Mouse (Mus musculus): Measurements from ENCODE around the gene Slc36a3. TPM values are rescaled to one million over a fixed set of nuclear protein-coding genes. Genes with fewer than 3 reads are reported as not detected.
"Not testable (repeated sequence)": the region's sequence is repeated elsewhere in the genome, so short reads cannot be mapped to it uniquely, and the experiment has no call there.

The Slc36a3 gene
- polyA plus RNA-seq, 1 experiment from 2014 or later: not detected

DNA sequence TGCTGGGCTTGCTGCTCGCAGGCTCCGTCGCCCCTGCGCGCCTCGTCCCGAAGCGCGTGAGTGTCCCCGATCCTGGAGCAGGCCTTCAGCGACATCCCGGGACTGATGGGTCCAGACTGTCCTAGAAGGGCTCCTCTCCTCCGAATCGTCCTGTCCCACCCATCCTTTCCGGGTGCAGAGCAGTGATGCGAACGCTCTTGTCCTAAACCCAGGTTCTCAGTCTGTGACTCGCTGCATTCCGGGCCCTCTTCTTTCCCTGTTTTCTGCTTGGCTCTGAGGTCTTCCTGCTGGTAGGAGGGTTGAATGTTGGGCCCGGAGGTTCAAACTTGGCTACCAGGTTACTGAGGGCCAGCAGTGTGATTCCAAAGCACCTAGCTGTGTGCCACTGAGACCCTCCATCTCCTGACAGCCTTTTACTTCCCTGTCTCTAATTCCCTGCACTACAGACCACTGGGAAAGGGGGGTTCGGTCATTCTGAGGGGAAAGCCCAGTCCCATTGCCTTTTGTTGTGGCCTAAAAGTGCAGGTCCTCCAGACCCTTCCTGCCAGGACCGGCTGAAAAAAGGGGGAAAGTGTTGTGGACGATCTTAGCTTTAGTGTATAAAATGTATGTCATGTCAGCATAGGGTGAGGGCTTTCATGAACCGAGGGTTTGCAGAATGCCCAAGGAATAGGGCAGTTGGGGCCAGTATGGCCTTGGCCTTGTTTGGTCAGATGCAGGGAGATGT, 53.2 kb downstream of the Slc36a3 start:
- Histone ChIP-seq H3K36me3 (ENCODE audit: control insufficient read depth, insufficient read depth, low read length) (no peaks in the 10 kb centered on the region), H3K4me2 (ENCODE audit: low read depth, severe bottlenecking) (peak overlapping the region; percentile 77), H3K9ac (ENCODE audit: low read length) (peak overlapping the region; percentile 56), H3K27me3 (ENCODE audit: control insufficient read depth, insufficient read depth, low read length) (no peaks in the 10 kb centered on the region), H3K27ac (replicated peaks; ENCODE audit: low read depth, low read length) (no peak overlapping the region), H3K9me3 (ENCODE audit: control insufficient read depth, low read length) (no peaks in the 10 kb centered on the region), H3K4me3 (ENCODE audit: low read depth, low read length) (peak overlapping the region; percentile 46), H3K4me1 (ENCODE audit: control insufficient read depth, insufficient read depth, low read length) (0 out of 2 replicates have a peak, but pooled peaks cover 2% of the 10 kb centered on the region)
- no peak for DNase-seq (ENCODE audit: low spot score)
- 16% methylated on average over 24 of the region's 24 CpGs for WGBS
- no peak; the same call in none of the 2 replicates for ATAC-seq (ENCODE audit: insufficient number of reproducible peaks, low FRiP score, low TSS enrichment, low read depth)

DNA sequence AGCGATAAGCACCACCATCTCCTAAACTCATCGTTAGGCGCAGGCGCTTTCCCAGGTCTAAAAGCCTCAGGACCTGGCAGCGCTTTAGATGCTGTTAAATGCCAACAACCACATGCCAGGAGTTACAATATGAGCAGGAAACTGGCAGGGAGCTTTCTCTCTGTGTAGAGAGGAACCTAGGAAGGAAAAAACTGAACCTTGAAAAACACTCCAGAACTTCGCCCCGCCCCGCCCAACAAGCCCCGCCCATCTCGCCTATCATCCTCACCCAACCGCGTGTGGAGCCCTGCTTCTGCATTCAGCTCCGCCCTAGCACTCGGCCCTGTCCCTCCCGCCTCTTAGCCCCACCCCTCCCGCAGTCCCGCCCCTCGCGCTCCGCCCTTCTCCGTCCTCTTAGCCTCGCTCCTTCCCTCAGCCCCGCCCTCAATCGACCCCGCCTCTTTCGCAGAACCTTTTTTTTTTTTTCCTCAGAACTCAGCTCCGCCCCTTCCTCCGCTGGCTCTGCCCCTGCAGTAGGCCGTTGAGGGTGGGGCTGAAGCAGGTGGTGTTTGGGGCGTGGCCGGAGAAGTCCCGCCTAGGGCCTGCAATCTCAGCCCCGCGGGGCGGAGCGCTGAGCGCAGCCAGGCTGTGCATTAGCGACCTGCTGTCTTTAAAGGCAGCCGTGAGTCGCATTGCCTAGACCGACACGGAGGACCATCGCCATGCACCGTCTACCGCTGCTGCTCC, 53.9 kb downstream of the Slc36a3 start, which contains the start of gene Gm2a:
Gene Gm2a, plus strand, starts transcription at position 653 of the 726 bp plus-strand sequence.
- Histone ChIP-seq H3K4me2 (ENCODE audit: low read depth, severe bottlenecking) (peak within 1 kb of the TSS; percentile 77), H3K9me3 (ENCODE audit: control insufficient read depth, low read length) (no peaks in the 10 kb centered on the region), H3K4me1 (ENCODE audit: control insufficient read depth, insufficient read depth, low read length) (0 out of 2 replicates have a peak, but pooled peaks cover 2% of the 10 kb centered on the region), H3K9ac (ENCODE audit: low read length) (peak within 1 kb of the TSS; percentile 56), H3K4me3 (ENCODE audit: low read depth, low read length) (peak within 1 kb of the TSS; percentile 46), H3K36me3 (ENCODE audit: control insufficient read depth, insufficient read depth, low read length) (no peaks in the 10 kb centered on the region), H3K27me3 (ENCODE audit: control insufficient read depth, insufficient read depth, low read length) (no peaks in the 10 kb centered on the region), H3K27ac (replicated peaks; ENCODE audit: low read depth, low read length) (no peak within 1 kb of the TSS)
- ATAC-seq (ENCODE audit: insufficient number of reproducible peaks, low FRiP score, low TSS enrichment, low read depth) (peak; percentile 97), DNase-seq (ENCODE audit: low spot score) (peak; percentile 97)
- WGBS: 2% methylated on average over 41 of the region's 45 CpGs

GRCm38 (mm10) chr11:55096731-55097462, 54.6 kb downstream of the Slc36a3 start:
- DNase-seq (ENCODE audit: low spot score) (no peak), ATAC-seq (ENCODE audit: insufficient number of reproducible peaks, low FRiP score, low TSS enrichment, low read depth) (no peak)
- H3K4me1 ChIP-seq (ENCODE audit: control insufficient read depth, insufficient read depth, low read length): 0 out of 2 replicates have a peak, but pooled peaks cover 2% of the 10 kb centered on the region
- H3K9ac ChIP-seq (ENCODE audit: low read length): no peak overlapping the region
- H3K4me3 ChIP-seq (ENCODE audit: low read depth, low read length): peak overlapping the region; percentile 46
- no peaks in the 10 kb centered on the region for H3K27me3 ChIP-seq (ENCODE audit: control insufficient read depth, insufficient read depth, low read length)
- peak overlapping the region; percentile 77 for H3K4me2 ChIP-seq (ENCODE audit: low read depth, severe bottlenecking)
- no peak overlapping the region for H3K27ac ChIP-seq (replicated peaks; ENCODE audit: low read depth, low read length)
- H3K9me3 ChIP-seq (ENCODE audit: control insufficient read depth, low read length): no peaks in the 10 kb centered on the region
- WGBS: 42% methylated on average over 11 of the region's 11 CpGs
- no peaks in the 10 kb centered on the region for H3K36me3 ChIP-seq (ENCODE audit: control insufficient read depth, insufficient read depth, low read length)

GRCm38 (mm10) chr11:55096296-55096695, 55.2 kb downstream of the Slc36a3 start:
- not testable (repeated sequence) for H3K9ac ChIP-seq (ENCODE audit: low read length); ATAC-seq (ENCODE audit: insufficient number of reproducible peaks, low FRiP score, low TSS enrichment, low read depth); H3K27me3 ChIP-seq (ENCODE audit: control insufficient read depth, insufficient read depth, low read length); DNase-seq (ENCODE audit: low spot score); H3K4me3 ChIP-seq (ENCODE audit: low read depth, low read length); H3K4me2 ChIP-seq (ENCODE audit: low read depth, severe bottlenecking); H3K36me3 ChIP-seq (ENCODE audit: control insufficient read depth, insufficient read depth, low read length); H3K9me3 ChIP-seq (ENCODE audit: control insufficient read depth, low read length); H3K27ac ChIP-seq (replicated peaks; ENCODE audit: low read depth, low read length); H3K4me1 ChIP-seq (ENCODE audit: control insufficient read depth, insufficient read depth, low read length)
- WGBS: 78% methylated on average over 4 of the region's 4 CpGs

DNA sequence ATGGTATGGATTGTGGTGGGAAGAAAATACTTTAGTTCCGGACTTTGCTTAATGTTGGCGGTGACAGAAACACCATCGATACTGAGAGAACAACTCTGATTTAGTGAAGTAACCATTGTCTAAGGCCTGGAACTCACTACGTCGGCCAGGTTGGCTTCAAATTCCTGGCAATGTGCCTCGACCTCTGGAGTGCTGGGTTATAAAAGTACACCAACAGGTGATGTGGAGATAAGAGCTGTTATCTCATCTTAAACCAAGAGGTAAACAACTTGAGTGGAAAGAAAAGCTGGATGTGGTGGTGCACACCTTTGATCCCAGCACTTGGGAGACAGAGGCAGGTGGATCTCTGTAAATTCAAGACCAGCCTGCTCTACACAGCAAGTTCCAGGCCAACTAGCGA, 58.4 kb downstream of the Slc36a3 start:
- H3K4me2 ChIP-seq (ENCODE audit: low read depth, severe bottlenecking): no peak overlapping the region
- no peaks in the 10 kb centered on the region for H3K9me3 ChIP-seq (ENCODE audit: control insufficient read depth, low read length)
- H3K4me1 ChIP-seq (ENCODE audit: control insufficient read depth, insufficient read depth, low read length): 0 out of 2 replicates have a peak, but pooled peaks cover 1% of the 10 kb centered on the region
- no peaks in the 10 kb centered on the region for H3K36me3 ChIP-seq (ENCODE audit: control insufficient read depth, insufficient read depth, low read length)
- H3K27me3 ChIP-seq (ENCODE audit: control insufficient read depth, insufficient read depth, low read length): no peaks in the 10 kb centered on the region
- ATAC-seq (ENCODE audit: insufficient number of reproducible peaks, low FRiP score, low TSS enrichment, low read depth): no peak
- H3K9ac ChIP-seq (ENCODE audit: low read length): no peak overlapping the region
- H3K4me3 ChIP-seq (ENCODE audit: low read depth, low read length): no peak overlapping the region
- WGBS: 84% methylated on average over 7 of the region's 7 CpGs
- no peak for DNase-seq (ENCODE audit: low spot score)
- no peak overlapping the region for H3K27ac ChIP-seq (replicated peaks; ENCODE audit: low read depth, low read length)

GRCm38 (mm10) chr11:55089892-55090291, 61.6 kb downstream of the Slc36a3 start:
- DNase-seq (ENCODE audit: low spot score): no peak
- 91% methylated on average over 2 of the region's 2 CpGs for WGBS
- H3K4me1 ChIP-seq (ENCODE audit: control insufficient read depth, insufficient read depth, low read length): no peaks in the 10 kb centered on the region

GRCm38 (mm10) chr11:55087006-55087405, 64.5 kb downstream of the Slc36a3 start:
- H3K4me3 ChIP-seq (ENCODE audit: low read depth, low read length): no peak overlapping the region
- no peak overlapping the region for H3K9ac ChIP-seq (ENCODE audit: low read length)
- H3K36me3 ChIP-seq (ENCODE audit: control insufficient read depth, insufficient read depth, low read length): no peaks in the 10 kb centered on the region
- no peak overlapping the region for H3K4me2 ChIP-seq (ENCODE audit: low read depth, severe bottlenecking)
- H3K4me1 ChIP-seq (ENCODE audit: control insufficient read depth, insufficient read depth, low read length): no peaks in the 10 kb centered on the region
- DNase-seq (ENCODE audit: low spot score) (peak; percentile 90), ATAC-seq (ENCODE audit: insufficient number of reproducible peaks, low FRiP score, low TSS enrichment, low read depth) (no peak)
- 7% methylated on average over 10 of the region's 10 CpGs for WGBS
- H3K27ac ChIP-seq (replicated peaks; ENCODE audit: low read depth, low read length): no peak overlapping the region
- H3K27me3 ChIP-seq (ENCODE audit: control insufficient read depth, insufficient read depth, low read length): no peaks in the 10 kb centered on the region
- H3K9me3 ChIP-seq (ENCODE audit: control insufficient read depth, low read length): no peaks in the 10 kb centered on the region

More at GRCm38 (mm10) chr11:55089892-55090291, 61.6 kb downstream of the Slc36a3 start:
- Histone ChIP-seq H3K27me3 (ENCODE audit: control insufficient read depth, insufficient read depth, low read length) (no peaks in the 10 kb centered on the region), H3K27ac (replicated peaks; ENCODE audit: low read depth, low read length) (no peak overlapping the region), H3K4me3 (ENCODE audit: low read depth, low read length) (no peak overlapping the region), H3K36me3 (ENCODE audit: control insufficient read depth, insufficient read depth, low read length) (no peaks in the 10 kb centered on the region), H3K9ac (ENCODE audit: low read length) (no peak overlapping the region), H3K9me3 (ENCODE audit: control insufficient read depth, low read length) (no peaks in the 10 kb centered on the region), H3K4me2 (ENCODE audit: low read depth, severe bottlenecking) (no peak overlapping the region)
- ATAC-seq (ENCODE audit: insufficient number of reproducible peaks, low FRiP score, low TSS enrichment, low read depth): no peak

- ATAC-seq (ENCODE audit: insufficient number of reproducible peaks, low FRiP score, low TSS enrichment, low read depth) (no peak), DNase-seq (ENCODE audit: low spot score) (no peak)
- WGBS: 58% methylated on average over 5 of the region's 5 CpGs
- Histone ChIP-seq H3K9me3 (ENCODE audit: control insufficient read depth, low read length) (no peaks in the 10 kb centered on the region), H3K27ac (replicated peaks; ENCODE audit: low read depth, low read length) (no peak overlapping the region), H3K4me2 (ENCODE audit: low read depth, severe bottlenecking) (no peak overlapping the region), H3K9ac (ENCODE audit: low read length) (no peak overlapping the region), H3K36me3 (ENCODE audit: control insufficient read depth, insufficient read depth, low read length) (no peaks in the 10 kb centered on the region), H3K4me3 (ENCODE audit: low read depth, low read length) (no peak overlapping the region), H3K4me1 (ENCODE audit: control insufficient read depth, insufficient read depth, low read length) (no peaks in the 10 kb centered on the region), H3K27me3 (ENCODE audit: control insufficient read depth, insufficient read depth, low read length) (no peaks in the 10 kb centered on the region)
These were observed 66.1 kb downstream of the Slc36a3 start for GRCm38 (mm10) chr11:55085396-55085795.

All from limb, embryonic 11.5 days (tissue).